Mouse (Mus musculus) liver, adult 2 months (tissue): ENCODE results near the gene Wdr66. TPM values are rescaled to one million over a fixed set of nuclear protein-coding genes. Genes with fewer than 3 reads are reported as not detected.

Source experiments
- DNase-seq: peaks from one replicate; pipeline ENCODE4 v3.0.0-alpha.2; 2011; ENCODE audit warnings: low read depth, low spot score; ENCODE audit errors: extremely low read depth
- H3K27ac ChIP-seq: fragments of 200-500 bp; replicated peaks from 2 replicates; pipeline ENCODE4 v1.5.1; 2012; ENCODE audit warnings: low read depth, mild to moderate bottlenecking, control low read depth, inconsistent platforms, low read length; ENCODE audit not compliant: insufficient read depth
- H3K27me3 ChIP-seq: fragments of 200-500 bp; 2 replicates; pipeline ENCODE4 v1.6.1; 2012; ENCODE audit warnings: mild to moderate bottlenecking, moderate library complexity, low read length, inconsistent platforms; ENCODE audit not compliant: control insufficient read depth, insufficient read depth
- H3K36me3 ChIP-seq: fragments of 200-500 bp; 2 replicates; pipeline ENCODE4 v1.6.1; 2012; ENCODE audit warnings: low read length, inconsistent platforms; ENCODE audit not compliant: control insufficient read depth, insufficient read depth
- H3K4me1 ChIP-seq: fragments of 200-500 bp; 2 replicates; pipeline ENCODE4 v1.6.1; 2011; ENCODE audit warnings: low read length; ENCODE audit not compliant: control insufficient read depth, insufficient read depth
- H3K4me3 ChIP-seq: fragments of 200-500 bp; 2 replicates; pipeline ENCODE4 v1.5.1; 2011; ENCODE audit warnings: low read depth, mild to moderate bottlenecking, control low read depth, low read length, moderate library complexity; ENCODE audit not compliant: insufficient read depth
- H3K79me2 ChIP-seq: fragments of 200-500 bp; 2 replicates; pipeline ENCODE4 v1.6.1; 2012; ENCODE audit warnings: inconsistent platforms, mild to moderate bottlenecking, low read length, moderate library complexity; ENCODE audit not compliant: control insufficient read depth, insufficient read depth
- H3K9ac ChIP-seq: fragments of 200-500 bp; 2 replicates; pipeline ENCODE4 v1.6.1; 2012; ENCODE audit warnings: low read depth, mild to moderate bottlenecking, control low read depth, inconsistent platforms, low read length
- CTCF ChIP-seq: fragments of 200-500 bp; IDR thresholded peaks from 2 replicates; pipeline ENCODE4 v1.5.1; 2011; ENCODE audit warnings: low read depth, low read length, control low read depth
- POLR2A ChIP-seq: fragments of 200-500 bp; IDR thresholded peaks from 2 replicates; pipeline ENCODE4 v1.6.1; 2011; ENCODE audit warnings: low read length, control low read depth; ENCODE audit not compliant: insufficient read depth; ENCODE audit errors: extremely low read depth
- WGBS: fragments of 180-500 bp; shearing (Covaris S2); methylation state at CpG from one replicate; pipeline ENCODE4 v1.1.7; 2018; 5-methylcytosine and 5-hydroxymethylcytosine counted together
- polyA plus RNA-seq: library from polyadenylated mRNA; depleted of rRNA; stranded (reverse); fragments of >200 nt; gene quantifications from 2 replicates; pipeline ENCODE4 v1.2.3, GENCODE M21; 2012
- total RNA-seq: library from RNA; depleted of rRNA; stranded (reverse); fragments of >200 nt; gene quantifications from 2 replicates; pipeline ENCODE4 v1.2.3, GENCODE M21; 2014

Gene Wdr66
- total and polyA plus RNA-seq, 2 experiments, result 0.37 to 0.60 TPM

GRCm38 (mm10) chr5:123226851-123227250 lies 25.1 kb upstream of the Wdr66 start:
- H3K27ac ChIP-seq, result peak overlapping the region; percentile 93
- peaks cover 16% of the 10 kb centered on the region for H3K4me1 ChIP-seq
- H3K79me2 ChIP-seq, result peaks cover 9% of the 10 kb centered on the region; the same call in 1 of the 2 replicates
- H3K9ac ChIP-seq, result peak overlapping the region; percentile 2; the same call in 1 of the 2 replicates
- no peak for TF ChIP-seq CTCF
- TF ChIP-seq POLR2A, result no peak
- H3K36me3 ChIP-seq, result no peaks in the 10 kb centered on the region; the same call in 1 of the 2 replicates
- H3K4me3 ChIP-seq, result no peak overlapping the region
- 23% methylated on average over 7 of the region's 7 CpGs for WGBS
- no peaks in the 10 kb centered on the region for H3K27me3 ChIP-seq
- peak; percentile 96 for DNase-seq

GRCm38 (mm10) chr5:123227762-123228523 lies 24.0 kb upstream of the Wdr66 start:
- DNase-seq, result peak; percentile 90
- H3K4me1 ChIP-seq, result peaks cover 18% of the 10 kb centered on the region
- peak overlapping the region; percentile 93 for H3K27ac ChIP-seq
- H3K4me3 ChIP-seq, result peak overlapping the region; percentile 92
- no peaks in the 10 kb centered on the region; the same call in 1 of the 2 replicates for H3K36me3 ChIP-seq
- H3K9ac ChIP-seq, result peak overlapping the region; percentile 81
- 2% methylated on average over 42 of the region's 42 CpGs for WGBS
- no peaks in the 10 kb centered on the region for H3K27me3 ChIP-seq
- H3K79me2 ChIP-seq, result peaks cover 9% of the 10 kb centered on the region; the same call in 1 of the 2 replicates
- no peak for TF ChIP-seq CTCF
- TF ChIP-seq POLR2A, result 0 out of 2 replicates have a peak, but pooled peaks have one; percentile 69

- no peak for TF ChIP-seq CTCF
- TF ChIP-seq POLR2A, result no peak
- peak overlapping the region; percentile 92 for H3K4me3 ChIP-seq
- H3K9ac ChIP-seq, result peak overlapping the region; percentile 81
- no peak for DNase-seq
- peaks cover 20% of the 10 kb centered on the region for H3K4me1 ChIP-seq
- 2% methylated on average over 15 of the region's 15 CpGs for WGBS
- H3K27me3 ChIP-seq, result no peaks in the 10 kb centered on the region
- peaks cover 9% of the 10 kb centered on the region; the same call in 1 of the 2 replicates for H3K79me2 ChIP-seq
- H3K27ac ChIP-seq, result peak overlapping the region; percentile 53
- no peaks in the 10 kb centered on the region; the same call in 1 of the 2 replicates for H3K36me3 ChIP-seq
Observed at GRCm38 (mm10) chr5:123228524-123228922, 23.4 kb upstream of the Wdr66 start.

- peak; percentile 46 for DNase-seq
- TF ChIP-seq POLR2A (no peak), CTCF (no peak)
- Histone ChIP-seq H3K27ac (no peak overlapping the region), H3K27me3 (no peaks in the 10 kb centered on the region), H3K9ac (peak overlapping the region; percentile 17; the same call in 1 of the 2 replicates), H3K36me3 (no peaks in the 10 kb centered on the region; the same call in 1 of the 2 replicates), H3K79me2 (peaks cover 9% of the 10 kb centered on the region; the same call in 1 of the 2 replicates), H3K4me1 (peaks cover 21% of the 10 kb centered on the region), H3K4me3 (no peak overlapping the region)
- 67% methylated on average over 6 of the region's 6 CpGs for WGBS
Observed at GRCm38 (mm10) chr5:123229296-123229695, 22.6 kb upstream of the Wdr66 start.

- H3K27ac ChIP-seq, result no peak overlapping the region
- H3K9ac ChIP-seq, result no peak overlapping the region
- 82% methylated on average over 2 of the region's 2 CpGs for WGBS
- H3K4me3 ChIP-seq, result no peak overlapping the region
- DNase-seq, result no peak
- peaks cover 14% of the 10 kb centered on the region; the same call in 1 of the 2 replicates for H3K36me3 ChIP-seq
- no peaks in the 10 kb centered on the region for H3K27me3 ChIP-seq
- H3K4me1 ChIP-seq, result peaks cover 13% of the 10 kb centered on the region
- TF ChIP-seq POLR2A (no peak), CTCF (no peak)
- H3K79me2 ChIP-seq, result peaks cover 11% of the 10 kb centered on the region; the same call in 1 of the 2 replicates
Observed at GRCm38 (mm10) chr5:123232180-123232579, 19.7 kb upstream of the Wdr66 start.

- H3K36me3 ChIP-seq, result peaks cover 33% of the 10 kb centered on the region
Observed at GRCm38 (mm10) chr5:123235731-123236130, 16.2 kb upstream of the Wdr66 start.

More at GRCm38 (mm10) chr5:123235731-123236130, 16.2 kb upstream of the Wdr66 start:
- DNase-seq, result peak; percentile 64
- H3K27ac ChIP-seq, result no peak overlapping the region
- peaks cover 7% of the 10 kb centered on the region; the same call in 1 of the 2 replicates for H3K4me1 ChIP-seq
- peaks cover 2% of the 10 kb centered on the region; the same call in 1 of the 2 replicates for H3K79me2 ChIP-seq
- H3K4me3 ChIP-seq, result no peak overlapping the region
- 85% methylated on average over 2 of the region's 2 CpGs for WGBS
- no peak overlapping the region for H3K9ac ChIP-seq
- H3K27me3 ChIP-seq, result no peaks in the 10 kb centered on the region
- TF ChIP-seq CTCF, result peak; percentile 87
- TF ChIP-seq POLR2A, result no peak
